Mouse (Mus musculus) stomach, postnatal 0 days (tissue): ENCODE results near the gene Cdk5rap2. TPM values are rescaled to one million over a fixed set of nuclear protein-coding genes. Genes with fewer than 3 reads are reported as not detected.

ENCODE experiments used
- ATAC-seq: fragments of 200-750 bp; cut with Nextera tagmentation; 2 replicates; pipeline ENCODE4 v1.8.0; 2017; ENCODE audit not compliant: low FRiP score, low TSS enrichment
- DNase-seq: peaks from one replicate; pipeline ENCODE4 v3.0.0-alpha.2; 2016; ENCODE audit warnings: low spot score
- H3K27ac ChIP-seq: fragments of 300-500 bp; sonication (generic); replicated peaks from 2 replicates; pipeline ENCODE4 v1.5.1; 2014; ENCODE audit warnings: mild to moderate bottlenecking, control low read depth
- H3K27me3 ChIP-seq: fragments of 300-500 bp; sonication (generic); 2 replicates; pipeline ENCODE4 v1.6.1; 2014; ENCODE audit warnings: low read length; ENCODE audit not compliant: control insufficient read depth, insufficient read depth
- H3K36me3 ChIP-seq: fragments of 300-500 bp; sonication (generic); 2 replicates; pipeline ENCODE4 v1.6.1; 2014; ENCODE audit warnings: low read length, mixed read lengths; ENCODE audit not compliant: control insufficient read depth, insufficient read depth
- H3K4me1 ChIP-seq: fragments of 300-500 bp; sonication (generic); replicated peaks from 2 replicates; pipeline ENCODE4 v1.6.1; 2014; ENCODE audit warnings: antibody characterized with exemption; ENCODE audit not compliant: control insufficient read depth, insufficient read depth
- H3K4me2 ChIP-seq: fragments of 300-500 bp; sonication (generic); replicated peaks from 2 replicates; pipeline ENCODE4 v1.6.1; 2014; ENCODE audit warnings: low read depth, mild to moderate bottlenecking, control low read depth, moderate library complexity
- H3K4me3 ChIP-seq: fragments of 300-500 bp; sonication (generic); 2 replicates; pipeline ENCODE4 v1.5.1; 2014; ENCODE audit warnings: low read depth, low read length, control low read depth
- H3K9ac ChIP-seq: fragments of 300-500 bp; sonication (generic); 2 replicates; pipeline ENCODE4 v1.6.1; 2014; ENCODE audit warnings: mild to moderate bottlenecking, low read length, control low read depth, mixed read lengths
- H3K9me3 ChIP-seq: fragments of 300-500 bp; sonication (generic); 2 replicates; pipeline ENCODE4 v1.6.1; 2016; ENCODE audit warnings: low read length; ENCODE audit not compliant: control insufficient read depth
- CTCF ChIP-seq: IDR thresholded peaks from 2 replicates; pipeline ENCODE4 v1.5.1; 2016; ENCODE audit warnings: antibody characterized with exemption, low read depth, mild to moderate bottlenecking, moderate library complexity
- EP300 ChIP-seq: optimal IDR thresholded peaks from 2 replicates; pipeline ENCODE3; 2016; ENCODE audit warnings: antibody characterized with exemption
- whole genome bisulfite sequencing: fragments of 180-500 bp; shearing (Covaris S2); extraction: QIAGEN DNeasy Blood & Tissue Kit; methylation state at CpG from one replicate; pipeline ENCODE4 v1.1.7; 2014; 5-methylcytosine and 5-hydroxymethylcytosine counted together
- polyA plus RNA-seq: library from polyadenylated mRNA; unstranded; fragments of >200 nt; fragmentation: Nextera tagmentation; extraction: Ambion mirVana; gene quantifications from 2 replicates; pipeline ENCODE4 v1.2.1, GENCODE M21; 2015

Cdk5rap2 gene
- polyA plus RNA-seq, 1 experiment from 2014 or later: 5.1 TPM

- H3K4me3 ChIP-seq: no peak overlapping the region
- 79% methylated on average over 1 of the region's 1 CpGs for WGBS
- H3K36me3 ChIP-seq: no peaks in the 10 kb centered on the region; the same call in 1 of the 2 replicates
- no peaks in the 10 kb centered on the region for H3K27me3 ChIP-seq
- H3K9ac ChIP-seq: no peak overlapping the region
- no peaks in the 10 kb centered on the region for H3K4me1 ChIP-seq
- H3K4me2 ChIP-seq: no peak overlapping the region
- DNase-seq: no peak
- ATAC-seq: no peak
- H3K27ac ChIP-seq: no peak overlapping the region
- TF ChIP-seq CTCF: no peak
- no peak for TF ChIP-seq EP300
- no peaks in the 10 kb centered on the region for H3K9me3 ChIP-seq
Measured at GRCm38 (mm10) chr4:70327436-70327835, 82.8 kb downstream of the Cdk5rap2 start.

GRCm38 (mm10) chr4:70321586-70321985 is 88.7 kb downstream of the Cdk5rap2 start:
- no peak overlapping the region for H3K4me3 ChIP-seq
- H3K36me3 ChIP-seq: no peaks in the 10 kb centered on the region
- H3K9ac ChIP-seq: no peak overlapping the region
- TF ChIP-seq EP300: no peak
- TF ChIP-seq CTCF: no peak
- ATAC-seq (no peak), DNase-seq (no peak)
- no peak overlapping the region for H3K4me2 ChIP-seq
- no peaks in the 10 kb centered on the region for H3K9me3 ChIP-seq
- no peaks in the 10 kb centered on the region for H3K27me3 ChIP-seq
- H3K4me1 ChIP-seq: no peaks in the 10 kb centered on the region
- no peak overlapping the region for H3K27ac ChIP-seq
- WGBS: 45% methylated on average over 1 of the region's 1 CpGs

GRCm38 (mm10) chr4:70312170-70312569 is 98.1 kb downstream of the Cdk5rap2 start:
- Histone ChIP-seq H3K4me2 (no peak overlapping the region), H3K27me3 (no peaks in the 10 kb centered on the region), H3K27ac (no peak overlapping the region), H3K9me3 (no peaks in the 10 kb centered on the region), H3K36me3 (peaks cover 3% of the 10 kb centered on the region; the same call in 1 of the 2 replicates), H3K9ac (no peak overlapping the region), H3K4me1 (no peaks in the 10 kb centered on the region), H3K4me3 (no peak overlapping the region)
- DNase-seq (no peak), ATAC-seq (no peak)
- WGBS: 78% methylated on average over 4 of the region's 4 CpGs
- no peak for TF ChIP-seq CTCF

DNA sequence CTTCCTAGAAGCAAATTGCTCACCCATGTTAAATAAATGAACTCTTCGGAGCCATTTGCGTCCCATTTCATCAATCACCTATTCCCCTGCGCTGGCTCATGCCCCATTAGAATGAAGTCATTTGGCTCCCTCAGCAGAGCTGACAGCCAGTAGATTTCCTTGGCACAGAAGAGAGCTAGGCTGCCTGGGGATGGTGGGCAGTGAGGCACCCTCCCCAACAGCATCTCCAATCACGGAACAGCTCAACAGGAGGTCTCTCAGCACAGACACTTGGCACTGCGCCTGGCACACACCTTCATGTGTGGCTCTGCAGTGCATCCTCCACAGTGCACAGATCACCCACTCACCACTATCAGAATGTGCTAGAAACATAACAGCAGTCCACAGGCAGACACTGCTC is 98.7 kb downstream of the Cdk5rap2 start:
- Histone ChIP-seq H3K36me3 (peaks cover 3% of the 10 kb centered on the region; the same call in 1 of the 2 replicates), H3K27me3 (no peaks in the 10 kb centered on the region), H3K9ac (no peak overlapping the region), H3K27ac (no peak overlapping the region), H3K4me1 (no peaks in the 10 kb centered on the region), H3K4me2 (no peak overlapping the region), H3K4me3 (no peak overlapping the region), H3K9me3 (no peaks in the 10 kb centered on the region)
- peak; percentile 20 for DNase-seq
- TF ChIP-seq CTCF (no peak), EP300 (no peak)
- 62% methylated on average over 5 of the region's 5 CpGs for WGBS
- peak; percentile 64; the same call in 1 of the 2 replicates for ATAC-seq

GRCm38 (mm10) chr4:70307230-70307629 is 103.0 kb downstream of the Cdk5rap2 start:
- Histone ChIP-seq H3K4me3 (no peak overlapping the region), H3K27ac (no peak overlapping the region), H3K9ac (no peak overlapping the region), H3K27me3 (no peaks in the 10 kb centered on the region), H3K9me3 (no peaks in the 10 kb centered on the region), H3K4me2 (no peak overlapping the region), H3K4me1 (no peaks in the 10 kb centered on the region), H3K36me3 (0 out of 2 replicates have a peak, but pooled peaks cover 2% of the 10 kb centered on the region)
- WGBS: 59% methylated on average over 4 of the region's 4 CpGs
- ATAC-seq (no peak), DNase-seq (peak; percentile 67)
- TF ChIP-seq EP300 (no peak), CTCF (peak; percentile 92)

DNA sequence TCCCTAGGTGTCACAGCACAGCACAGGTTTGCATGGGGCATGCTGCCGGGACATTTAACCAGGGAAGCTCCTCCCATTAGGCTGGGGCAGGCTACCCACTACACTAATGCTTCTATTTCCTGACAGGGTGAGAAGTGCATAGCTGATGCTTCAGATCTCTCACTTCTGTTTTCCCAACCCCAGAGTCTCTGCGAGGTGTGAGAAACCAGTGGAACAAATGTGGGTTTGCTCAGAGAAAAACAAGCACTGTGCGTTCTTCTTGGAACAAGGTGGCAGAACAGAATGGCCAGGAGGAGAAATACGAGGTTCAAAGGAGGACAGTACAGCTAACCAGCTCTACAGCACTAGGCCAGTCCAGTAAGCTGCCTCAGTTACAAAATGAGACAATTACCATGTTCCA is 106.4 kb downstream of the Cdk5rap2 start:
- H3K9me3 ChIP-seq: no peaks in the 10 kb centered on the region
- no peak for DNase-seq
- no peaks in the 10 kb centered on the region for H3K27me3 ChIP-seq
- WGBS: 72% methylated on average over 4 of the region's 4 CpGs
- no peaks in the 10 kb centered on the region for H3K4me1 ChIP-seq
- no peak overlapping the region for H3K4me3 ChIP-seq
- 0 out of 2 replicates have a peak, but pooled peaks cover 2% of the 10 kb centered on the region for H3K36me3 ChIP-seq
- ATAC-seq: no peak
- H3K4me2 ChIP-seq: no peak overlapping the region
- H3K9ac ChIP-seq: no peak overlapping the region
- H3K27ac ChIP-seq: no peak overlapping the region
- TF ChIP-seq EP300: no peak
- TF ChIP-seq CTCF: no peak
